Mouse (Mus musculus) kidney, adult 2 months (tissue): ENCODE data around the gene Hipk2.

ENCODE experiments used
- CTCF ChIP-seq: fragments of 200-500 bp; conservative IDR thresholded peaks from 2 replicates; pipeline ENCODE4 v1.5.1; 2011; ENCODE audit warnings: low read depth, mild to moderate bottlenecking, control low read depth, low read length, moderate library complexity, mixed read lengths; ENCODE audit not compliant: insufficient read depth, insufficient read length
- POLR2A ChIP-seq: fragments of 200-500 bp; IDR thresholded peaks from one replicate; pipeline ENCODE4 v1.6.1; 2011; ENCODE audit warnings: low read depth, low read length, control low read depth

DNA sequence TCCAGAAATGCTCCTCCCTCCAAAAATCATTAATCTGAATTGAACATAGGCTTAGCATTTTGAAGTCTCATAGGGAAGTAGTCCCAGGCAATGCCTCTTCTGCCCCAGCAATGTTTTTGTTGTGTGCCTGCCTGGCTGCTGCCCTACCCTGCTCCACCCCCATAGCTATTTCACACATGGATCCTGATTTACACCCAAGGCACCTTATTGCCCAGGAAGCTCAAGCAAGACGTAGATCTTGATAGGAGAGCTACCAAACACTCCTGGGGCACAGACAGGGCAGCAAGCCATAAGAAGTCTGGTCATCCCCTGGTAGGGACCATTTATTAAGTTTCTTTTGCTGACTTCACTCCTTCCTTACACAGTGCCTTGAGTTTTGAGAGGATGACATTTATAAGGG is 88.8 kb downstream of the Hipk2 start:
- TF ChIP-seq POLR2A (no peak), CTCF (no peak)
